Mouse (Mus musculus): ENCODE results near the gene Scgb1a1.
"Not testable (repeated sequence)": the region's sequence is repeated elsewhere in the genome, so short reads cannot be mapped to it uniquely, and the experiment has no call there.

Scgb1a1 gene

GRCm38 (mm10) chr19:9069687-9070307, 18.0 kb downstream of the Scgb1a1 start:
- intact Hi-C loops (cut with DNase I): no loop called here

- intact Hi-C loops (cut with DNase I): no loop called here
Measured at GRCm38 (mm10) chr19:9067292-9067691, 20.5 kb downstream of the Scgb1a1 start.

GRCm38 (mm10) chr19:9065621-9066561, 21.9 kb downstream of the Scgb1a1 start:
- intact Hi-C loops (cut with DNase I): no loop called here

GRCm38 (mm10) chr19:9063831-9064230, 23.9 kb downstream of the Scgb1a1 start:
- intact Hi-C loops (cut with DNase I): no loop called here

- intact Hi-C loops (cut with DNase I): no loop called here
Measured at GRCm38 (mm10) chr19:9062822-9063221, 24.9 kb downstream of the Scgb1a1 start.

GRCm38 (mm10) chr19:9061221-9061893, 26.4 kb downstream of the Scgb1a1 start:
- intact Hi-C loops (cut with DNase I): no loop called here

- intact Hi-C loops (cut with DNase I): no loop called here
Measured at GRCm38 (mm10) chr19:9060103-9060502, 27.7 kb downstream of the Scgb1a1 start.

GRCm38 (mm10) chr19:9059391-9059790, 28.4 kb downstream of the Scgb1a1 start:
- intact Hi-C loops (cut with DNase I): no loop called here

GRCm38 (mm10) chr19:9058944-9059343, 28.8 kb downstream of the Scgb1a1 start:
- intact Hi-C loops (cut with DNase I): no loop called here

GRCm38 (mm10) chr19:9058331-9058884, 29.4 kb downstream of the Scgb1a1 start:
- intact Hi-C loops (cut with DNase I): no loop called here

- intact Hi-C loops (cut with DNase I): no loop called here
Measured at GRCm38 (mm10) chr19:9057679-9058078, 30.1 kb downstream of the Scgb1a1 start.

- intact Hi-C loops (cut with DNase I): no loop called here
Measured at GRCm38 (mm10) chr19:9055703-9056355, 31.9 kb downstream of the Scgb1a1 start.

GRCm38 (mm10) chr19:9055153-9055552, 32.6 kb downstream of the Scgb1a1 start:
- intact Hi-C loops (cut with DNase I): no loop called here

- intact Hi-C loops (cut with DNase I): no loop called here
Measured at GRCm38 (mm10) chr19:9052803-9053431, 34.8 kb downstream of the Scgb1a1 start.

GRCm38 (mm10) chr19:9051985-9052384, 35.8 kb downstream of the Scgb1a1 start:
- intact Hi-C loops (cut with DNase I): not testable (repeated sequence)

- intact Hi-C loops (cut with DNase I): no loop called here
Measured at GRCm38 (mm10) chr19:9050294-9051229, 37.2 kb downstream of the Scgb1a1 start.

GRCm38 (mm10) chr19:9048981-9049687, 38.6 kb downstream of the Scgb1a1 start:
- intact Hi-C loops (cut with DNase I): no loop called here

- intact Hi-C loops (cut with DNase I): no loop called here
Measured at GRCm38 (mm10) chr19:9047946-9048387, 39.8 kb downstream of the Scgb1a1 start.
